Mouse (Mus musculus) megakaryocyte, adult 5-6 weeks (primary cell): ENCODE measurements around the gene Hbb-y. TPM values are rescaled to one million over a fixed set of nuclear protein-coding genes. Genes with fewer than 3 reads are reported as not detected.
"Not testable (repeated sequence)": the region's sequence is repeated elsewhere in the genome, so short reads cannot be mapped to it uniquely, and the experiment has no call there.

Experiments used
- ATAC-seq: 2 replicates; pipeline ENCODE4 v1.8.0; 2016; ENCODE audit warnings: mild to moderate bottlenecking, inconsistent platforms; ENCODE audit not compliant: poor library complexity, severe bottlenecking
- total RNA-seq, 2 experiments: library from RNA; stranded (forward) in 1 of 2; stranded (reverse) in 1 of 2; fragments of 153-499, 151-499 nt in 1 of 2; fragments of 221-1000, 200-1000 nt in 1 of 2; gene quantifications; 2 replicates each; pipeline versions ENCODE4 v1.2.3 to v1.2.4; 2015 to 2017

Gene Hbb-y
- total RNA-seq, 2 experiments from 2014 or later = not detected

DNA sequence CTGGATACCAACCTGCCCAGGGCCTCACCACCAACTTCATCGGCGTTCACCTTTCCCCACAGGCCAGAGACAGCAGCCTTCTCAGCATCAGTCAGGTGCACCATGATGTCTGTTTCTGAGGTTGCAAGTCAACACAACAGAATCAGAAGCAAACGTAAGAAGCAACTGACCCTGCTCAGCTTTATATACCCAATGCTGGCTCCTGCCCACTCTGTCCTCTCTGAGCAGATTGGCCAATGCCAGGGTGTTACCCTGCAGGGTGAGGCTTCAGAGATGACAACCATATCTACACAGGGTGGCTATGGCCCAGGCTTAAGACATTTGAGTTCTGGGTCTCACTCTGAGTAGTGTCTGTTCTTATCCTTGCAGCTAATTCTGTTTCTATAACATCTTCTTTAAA lies 39.2 kb downstream of the Hbb-y start, which contains the start of gene Hbb-bt:
Hbb-bt (minus strand) TSS at position 231 of the 400 bp plus-strand sequence.
- ATAC-seq = peak; percentile 47

DNA sequence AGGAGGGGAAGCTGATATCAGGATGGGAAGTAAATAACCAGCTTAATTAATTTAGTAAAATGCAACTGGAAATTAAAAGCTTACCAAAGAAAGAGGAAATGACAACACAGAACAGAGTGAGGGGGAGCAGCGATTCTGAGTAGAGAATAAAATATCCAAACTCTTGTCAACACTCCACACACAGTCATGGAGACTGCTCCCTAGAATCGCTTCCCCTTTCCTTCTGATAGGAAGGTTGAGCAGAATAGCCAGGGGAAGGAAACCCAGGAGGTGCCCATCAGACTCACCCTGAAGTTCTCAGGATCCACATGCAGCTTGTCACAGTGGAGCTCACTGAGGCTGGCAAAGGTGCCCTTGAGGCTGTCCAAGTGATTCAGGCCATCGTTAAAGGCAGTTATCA lies 39.9 kb downstream of the Hbb-y start:
- peak; percentile 65 for ATAC-seq

DNA sequence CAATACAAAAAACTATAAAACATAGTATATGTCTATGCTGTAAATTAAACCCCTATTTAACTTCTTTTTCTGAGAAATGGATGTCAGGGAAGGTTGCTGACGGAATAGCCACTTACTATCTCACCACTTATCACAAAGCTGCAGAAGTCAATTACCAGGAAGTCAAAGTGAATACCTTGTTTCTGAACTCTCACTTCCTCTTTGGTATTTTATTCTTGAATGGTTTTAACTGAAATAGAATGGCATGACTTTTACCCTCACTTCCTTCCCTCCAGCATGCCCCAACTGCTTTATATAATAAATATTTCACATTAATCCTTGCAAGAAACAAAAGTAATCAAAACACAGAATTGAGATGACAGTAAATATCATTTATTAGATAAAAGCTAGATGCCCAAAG lies 40.8 kb downstream of the Hbb-y start:
- peak; percentile 56 for ATAC-seq

DNA sequence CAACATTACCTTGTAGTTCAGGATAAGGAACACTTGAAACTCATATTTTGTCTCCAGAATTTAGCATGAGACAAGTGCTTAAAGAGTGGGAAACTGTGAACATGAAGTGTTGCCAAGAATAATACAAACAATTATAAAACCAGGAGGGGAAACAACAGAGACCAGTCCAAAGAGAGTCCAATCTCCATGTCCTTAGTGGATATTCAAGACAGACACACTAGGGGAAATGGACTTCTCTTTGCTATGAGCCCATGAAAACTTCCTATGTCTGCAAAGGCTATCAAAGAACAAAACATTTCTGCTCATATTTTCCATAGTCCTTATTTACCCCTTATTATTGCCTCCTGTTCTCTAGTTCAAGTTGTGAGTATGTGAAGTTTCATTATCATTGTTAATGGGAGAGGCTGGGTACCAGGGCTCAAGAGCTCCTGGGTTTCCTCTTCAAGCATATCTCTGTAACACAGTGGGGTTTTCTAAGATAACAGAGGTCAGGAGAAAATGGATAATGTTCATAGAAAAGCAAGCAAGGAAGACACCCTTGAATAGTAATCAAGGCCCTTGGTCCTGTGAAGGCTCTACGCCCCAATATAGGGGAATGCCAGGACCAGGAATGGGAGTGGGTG lies 41.7 kb downstream of the Hbb-y start:
- no peak for ATAC-seq

DNA sequence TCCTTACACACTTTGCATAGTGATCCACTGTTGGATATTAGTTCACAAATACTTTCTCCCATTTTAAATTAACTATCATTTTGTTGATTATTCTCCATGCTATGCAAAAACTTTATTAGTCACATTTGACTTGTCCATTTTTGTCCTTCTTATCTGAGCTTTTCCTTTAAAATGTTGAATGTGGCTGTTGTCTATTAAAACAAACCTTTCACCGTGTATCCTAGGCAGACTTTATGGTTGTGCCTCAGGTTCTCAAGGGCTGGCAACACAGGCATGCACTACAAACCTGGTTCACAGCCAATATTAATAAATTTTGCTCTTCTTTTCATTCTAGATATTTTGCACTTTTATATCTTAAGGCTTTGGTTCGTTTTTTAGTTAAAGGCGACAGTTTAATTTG lies 42.3 kb downstream of the Hbb-y start:
- no peak for ATAC-seq

DNA sequence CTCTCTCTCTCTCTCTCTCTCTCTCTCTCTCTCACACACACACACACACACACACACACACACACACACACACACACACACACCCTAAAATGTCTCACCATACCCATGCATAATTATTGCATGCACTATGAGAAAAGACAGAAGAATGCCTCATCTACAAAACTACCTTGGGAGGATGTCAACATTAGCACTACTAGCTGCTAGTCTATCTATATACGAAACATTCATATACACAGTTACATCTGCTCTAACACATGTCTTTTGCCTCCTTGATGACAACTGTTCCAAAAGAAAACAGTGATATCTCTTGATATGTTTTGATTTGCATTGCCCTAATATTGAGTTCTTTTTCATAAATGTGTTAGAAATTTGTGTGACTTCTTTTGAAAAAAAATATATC lies 42.7 kb downstream of the Hbb-y start:
- ATAC-seq = no peak

DNA sequence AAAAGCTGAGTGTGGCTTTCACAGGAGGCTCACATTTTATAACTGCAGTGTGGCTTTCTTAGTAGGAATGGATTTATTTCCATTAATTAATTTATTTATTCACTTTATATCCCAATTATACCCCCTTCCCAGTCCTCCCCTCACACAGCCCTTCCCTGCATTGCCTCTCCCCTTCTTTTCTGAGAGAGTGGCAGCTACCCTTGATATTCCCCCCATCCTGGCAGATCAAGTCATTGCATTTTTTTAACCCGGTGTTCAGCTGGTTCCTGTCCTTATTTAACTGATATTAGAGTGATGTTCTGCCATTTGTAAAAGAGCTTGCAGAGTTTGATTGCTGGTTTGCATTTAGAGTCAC lies 43.2 kb downstream of the Hbb-y start:
- no peak for ATAC-seq

DNA sequence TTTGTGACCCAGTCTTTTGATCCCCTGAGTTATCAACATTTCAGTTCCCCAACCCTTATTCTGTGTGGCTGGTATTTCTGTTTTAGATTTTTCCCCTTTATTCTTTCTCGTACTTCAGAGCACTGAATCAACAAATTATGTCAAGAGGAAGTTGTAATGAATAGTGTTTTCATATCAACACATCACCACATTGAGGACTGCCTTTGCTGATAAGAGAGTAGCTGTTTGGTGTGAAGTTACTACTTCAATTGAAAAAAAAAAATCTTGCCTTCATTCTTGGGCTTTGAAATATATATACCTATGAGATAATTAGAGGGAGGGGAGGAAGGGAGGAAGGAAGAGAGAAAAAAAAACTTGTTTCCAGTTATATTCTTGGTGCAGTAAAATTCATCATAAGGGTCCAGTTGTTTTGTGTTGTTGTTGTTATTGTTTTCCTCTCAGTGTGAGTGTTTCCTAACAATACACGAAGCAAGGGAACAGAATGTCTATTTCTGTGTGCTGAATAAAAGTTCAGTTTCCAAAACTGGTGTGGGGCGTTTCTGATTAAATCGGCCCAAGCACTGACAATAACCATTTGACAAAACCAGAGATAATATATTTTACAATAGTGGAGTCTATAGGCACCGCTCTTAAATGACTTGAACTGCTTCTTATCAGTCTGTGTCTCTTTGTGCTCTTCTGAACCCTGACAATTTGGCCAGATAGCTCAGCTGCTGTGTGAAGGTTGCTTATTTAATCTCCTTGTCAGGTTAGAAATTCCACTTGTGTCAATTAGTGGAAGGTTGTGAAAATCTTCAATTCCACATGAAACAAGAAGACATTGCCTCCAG lies 43.8 kb downstream of the Hbb-y start:
- ATAC-seq = no peak

DNA sequence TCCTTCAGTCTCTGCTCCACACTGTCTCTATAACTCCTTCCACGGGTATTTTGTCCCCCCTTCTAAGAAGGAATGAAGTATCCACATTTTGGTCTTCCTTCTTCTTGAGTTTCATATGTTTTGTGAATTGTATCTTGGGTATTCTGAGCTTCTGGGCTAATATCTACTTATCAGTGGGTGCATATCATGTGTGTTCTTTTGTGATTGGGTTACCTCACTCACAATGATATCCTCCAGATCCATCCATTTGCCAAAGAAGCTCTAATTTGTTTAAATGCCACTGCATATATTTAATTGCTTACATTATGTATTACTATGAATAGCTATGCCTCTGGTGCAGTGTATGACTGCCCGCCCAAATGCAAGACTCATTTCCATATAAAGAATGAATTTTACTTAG lies 44.9 kb downstream of the Hbb-y start:
- ATAC-seq = not testable (repeated sequence)

DNA sequence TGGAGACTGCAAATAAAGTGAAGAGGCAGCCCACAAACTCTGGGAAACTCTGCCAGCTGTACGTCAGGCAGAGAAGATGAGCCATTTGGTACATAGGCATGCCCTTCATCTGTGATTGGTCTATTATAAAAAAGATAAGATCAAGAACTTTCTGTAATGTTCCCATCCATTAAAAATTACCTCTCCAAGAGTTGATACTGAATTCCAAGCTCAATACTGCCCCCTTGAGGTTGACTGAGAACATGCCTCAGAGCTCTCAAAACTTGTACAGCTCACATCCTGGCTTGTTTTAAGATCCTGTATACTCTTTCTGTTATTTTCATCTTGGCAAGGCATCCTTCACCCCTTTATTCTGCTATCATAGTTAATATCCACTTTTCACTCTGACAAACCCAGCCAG lies 46.2 kb downstream of the Hbb-y start:
- peak; percentile 82 for ATAC-seq

Other genes starting within 250 kb of the Hbb-y start
Only the 30 nearest of the 31 such genes appear.
- not detected in 2 replicates for gene Olfr622, start 210.5 kb downstream of the Hbb-y start, total RNA-seq (2015)
- gene Olfr622, start 210.5 kb downstream of the Hbb-y start, total RNA-seq (2017) = not detected in 2 replicates
- gene Olfr623, start 189.5 kb downstream of the Hbb-y start, total RNA-seq (2015) = not detected in 2 replicates
- not detected in 2 replicates for gene Olfr623, start 189.5 kb downstream of the Hbb-y start, total RNA-seq (2017)
- 0.05 TPM in 1 of 2 replicates, not detected in the other for gene Olfr624, start 182.0 kb downstream of the Hbb-y start, total RNA-seq (2015)
- gene Olfr624, start 182.0 kb downstream of the Hbb-y start, total RNA-seq (2017) = 0.15 TPM in 1 of 2 replicates, not detected in the other
- not detected in 2 replicates for gene Olfr625-ps1, start 170.5 kb downstream of the Hbb-y start, total RNA-seq (2015)
- gene Olfr625-ps1, start 170.5 kb downstream of the Hbb-y start, total RNA-seq (2017) = not detected in 2 replicates
- gene Olfr243, start 138.5 kb downstream of the Hbb-y start, total RNA-seq (2015) = not detected in 2 replicates
- gene Olfr243, start 138.5 kb downstream of the Hbb-y start, total RNA-seq (2017) = not detected in 2 replicates
- gene Olfr628, start 122.8 kb downstream of the Hbb-y start, total RNA-seq (2015) = not detected in 2 replicates
- gene Olfr628, start 122.8 kb downstream of the Hbb-y start, total RNA-seq (2017) = not detected in 2 replicates
- gene Olfr629, start 108.3 kb downstream of the Hbb-y start, total RNA-seq (2015) = not detected in 2 replicates
- gene Olfr629, start 108.3 kb downstream of the Hbb-y start, total RNA-seq (2017) = not detected in 2 replicates
- gene Olfr630, start 95.9 kb downstream of the Hbb-y start, total RNA-seq (2015) = not detected in 2 replicates
- not detected in 2 replicates for gene Olfr630, start 95.9 kb downstream of the Hbb-y start, total RNA-seq (2017)
- not detected in 2 replicates for gene Olfr69, start 81.6 kb downstream of the Hbb-y start, total RNA-seq (2015)
- gene Olfr69, start 81.6 kb downstream of the Hbb-y start, total RNA-seq (2017) = not detected in 2 replicates
- gene Olfr68, start 73.5 kb downstream of the Hbb-y start, total RNA-seq (2015) = not detected in 2 replicates
- not detected in 2 replicates for gene Olfr68, start 73.5 kb downstream of the Hbb-y start, total RNA-seq (2017)
- gene Olfr67, start 61.4 kb downstream of the Hbb-y start, total RNA-seq (2015) = not detected in 2 replicates
- gene Olfr67, start 61.4 kb downstream of the Hbb-y start, total RNA-seq (2017) = not detected in 2 replicates
- gene Hbb-bt, start 39.2 kb downstream of the Hbb-y start, total RNA-seq (2015) = 43.0 and 130 TPM in 2 replicates
- 14.3 and 23.0 TPM in 2 replicates for gene Hbb-bt, start 39.2 kb downstream of the Hbb-y start, total RNA-seq (2017)
- gene Hbb-bs, start 25.1 kb downstream of the Hbb-y start, total RNA-seq (2015) = 106 and 274 TPM in 2 replicates
- 71.1 and 121 TPM in 2 replicates for gene Hbb-bs, start 25.1 kb downstream of the Hbb-y start, total RNA-seq (2017)
- gene Hbb-bh2, start 12.7 kb downstream of the Hbb-y start, total RNA-seq (2015) = not detected in 2 replicates
- gene Hbb-bh2, start 12.7 kb downstream of the Hbb-y start, total RNA-seq (2017) = not detected in 2 replicates
- not detected in 2 replicates for gene Hbb-bh1, start 10.1 kb downstream of the Hbb-y start, total RNA-seq (2015)
- gene Hbb-bh1, start 10.1 kb downstream of the Hbb-y start, total RNA-seq (2017) = not detected in 2 replicates
- gene Olfr66, start 33.0 kb upstream of the Hbb-y start, total RNA-seq (2015) = not detected in 2 replicates
- not detected in 2 replicates for gene Olfr66, start 33.0 kb upstream of the Hbb-y start, total RNA-seq (2017)
- not detected in 2 replicates for gene Olfr64, start 41.3 kb upstream of the Hbb-y start, total RNA-seq (2015)
- gene Olfr64, start 41.3 kb upstream of the Hbb-y start, total RNA-seq (2017) = not detected in 2 replicates
- gene Olfr65, start 50.3 kb upstream of the Hbb-y start, total RNA-seq (2015) = not detected in 2 replicates
- gene Olfr65, start 50.3 kb upstream of the Hbb-y start, total RNA-seq (2017) = not detected in 2 replicates
- not detected in 2 replicates for gene Olfr631, start 75.6 kb upstream of the Hbb-y start, total RNA-seq (2015)
- not detected in 2 replicates for gene Olfr631, start 75.6 kb upstream of the Hbb-y start, total RNA-seq (2017)
- gene Olfr632, start 81.1 kb upstream of the Hbb-y start, total RNA-seq (2015) = not detected in 2 replicates
- not detected in 2 replicates for gene Olfr632, start 81.1 kb upstream of the Hbb-y start, total RNA-seq (2017)
- gene Olfr633, start 91.2 kb upstream of the Hbb-y start, total RNA-seq (2015) = not detected in 2 replicates
- not detected in 2 replicates for gene Olfr633, start 91.2 kb upstream of the Hbb-y start, total RNA-seq (2017)
- not detected in 2 replicates for gene Olfr635, start 117.9 kb upstream of the Hbb-y start, total RNA-seq (2015)
- gene Olfr635, start 117.9 kb upstream of the Hbb-y start, total RNA-seq (2017) = not detected in 2 replicates
- gene Olfr638, start 145.5 kb upstream of the Hbb-y start, total RNA-seq (2015) = not detected in 2 replicates
- not detected in 2 replicates for gene Olfr638, start 145.5 kb upstream of the Hbb-y start, total RNA-seq (2017)
- not detected in 2 replicates for gene Olfr639, start 164.1 kb upstream of the Hbb-y start, total RNA-seq (2015)
- not detected in 2 replicates for gene Olfr639, start 164.1 kb upstream of the Hbb-y start, total RNA-seq (2017)
- not detected in 2 replicates for gene Olfr640, start 172.4 kb upstream of the Hbb-y start, total RNA-seq (2015)
- not detected in 2 replicates for gene Olfr640, start 172.4 kb upstream of the Hbb-y start, total RNA-seq (2017)
- not detected in 2 replicates for gene Olfr641, start 182.2 kb upstream of the Hbb-y start, total RNA-seq (2015)
- gene Olfr641, start 182.2 kb upstream of the Hbb-y start, total RNA-seq (2017) = not detected in 2 replicates
- gene Olfr642, start 199.4 kb upstream of the Hbb-y start, total RNA-seq (2015) = not detected in 2 replicates
- not detected in 2 replicates for gene Olfr642, start 199.4 kb upstream of the Hbb-y start, total RNA-seq (2017)
- not detected in 2 replicates for gene 4930516K23Rik, start 208.2 kb upstream of the Hbb-y start, total RNA-seq (2015)
- 0.55 TPM in 1 of 2 replicates, not detected in the other for gene 4930516K23Rik, start 208.2 kb upstream of the Hbb-y start, total RNA-seq (2017)
- not detected in 2 replicates for gene Olfr644, start 218.7 kb upstream of the Hbb-y start, total RNA-seq (2015)
- not detected in 2 replicates for gene Olfr644, start 218.7 kb upstream of the Hbb-y start, total RNA-seq (2017)
- not detected in 2 replicates for gene Olfr645, start 232.2 kb upstream of the Hbb-y start, total RNA-seq (2015)
- gene Olfr645, start 232.2 kb upstream of the Hbb-y start, total RNA-seq (2017) = not detected in 2 replicates